Mouse (Mus musculus) embryonic fibroblast, embryonic 13.5 days (primary cell): ENCODE results near the gene Prn. TPM values are rescaled to one million over a fixed set of nuclear protein-coding genes. Genes with fewer than 3 reads are reported as not detected.

Experiments
- H3K27ac ChIP-seq: 2 replicates; pipeline ENCODE4 v1.5.1; 2012; ENCODE audit warnings: low read length, control low read depth, inconsistent platforms; ENCODE audit not compliant: insufficient read depth
- H3K4me1 ChIP-seq: 2 replicates; pipeline ENCODE4 v1.6.1; 2011; ENCODE audit warnings: low read length; ENCODE audit not compliant: control insufficient read depth, insufficient read depth
- H3K4me3 ChIP-seq: 2 replicates; pipeline ENCODE4 v1.5.1; 2011; ENCODE audit warnings: mild to moderate bottlenecking, control low read depth, low read length; ENCODE audit not compliant: insufficient read depth
- CTCF ChIP-seq: IDR thresholded peaks from 2 replicates; pipeline ENCODE4 v1.5.1; 2011; ENCODE audit warnings: mild to moderate bottlenecking, control low read depth, low read length, moderate library complexity, borderline replicate concordance; ENCODE audit not compliant: insufficient read depth
- POLR2A ChIP-seq: IDR thresholded peaks from 2 replicates; pipeline ENCODE4 v1.6.1; 2011; ENCODE audit warnings: low read depth, mild to moderate bottlenecking, control low read depth, low read length, moderate library complexity
- polyA plus RNA-seq: library from polyadenylated mRNA; stranded (reverse); fragments of >200 nt; gene quantifications from 2 replicates; pipeline ENCODE4 v1.2.4, GENCODE M21; 2011; ENCODE audit warnings: low read depth; ENCODE audit not compliant: missing spikeins, insufficient read length

The Prn gene
- polyA plus RNA-seq, 1 experiment: not detected

DNA sequence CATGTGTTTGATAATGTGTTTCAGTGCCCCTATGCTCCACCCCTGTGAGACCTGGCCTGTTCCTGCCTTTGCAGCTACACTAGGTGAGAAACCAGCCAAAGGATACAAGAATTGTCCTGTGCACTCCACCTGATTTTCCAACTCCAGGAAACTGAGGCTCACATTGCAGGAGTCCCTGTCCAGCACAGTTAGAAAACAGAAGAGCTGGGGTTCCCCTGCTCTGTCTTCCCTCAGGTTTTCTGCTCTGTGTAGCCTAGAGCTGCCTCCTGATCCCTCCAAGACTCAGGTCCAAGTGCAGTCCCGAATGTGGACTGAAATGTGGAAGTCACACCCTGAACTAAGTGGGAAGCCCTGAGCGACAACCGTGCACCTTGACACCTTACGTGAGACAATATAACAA, 44.0 kb downstream of the Prn start:
- TF ChIP-seq POLR2A (no peak), CTCF (no peak)
- Histone ChIP-seq H3K4me3 (no peak overlapping the region), H3K27ac (no peak overlapping the region), H3K4me1 (no peaks in the 10 kb centered on the region)

DNA sequence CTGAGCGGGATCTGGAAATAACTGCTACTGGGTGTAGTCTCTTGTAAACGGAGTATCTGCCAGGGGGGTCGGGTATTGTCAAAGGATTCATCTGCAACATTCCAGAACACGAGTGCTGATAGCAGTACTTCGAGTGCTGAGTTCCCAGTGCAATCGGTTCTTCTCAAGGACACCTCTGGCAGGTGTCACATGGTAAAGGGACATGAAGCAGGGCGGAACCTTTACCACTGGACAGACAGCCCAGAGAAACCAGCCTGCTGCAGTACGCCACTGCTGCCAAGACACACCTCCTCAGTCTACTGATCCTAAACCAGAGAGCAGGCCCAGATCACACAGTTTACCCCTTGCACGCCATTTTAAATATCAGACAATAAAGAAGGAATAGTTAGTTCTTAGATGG, 45.1 kb downstream of the Prn start:
- H3K4me1 ChIP-seq: no peaks in the 10 kb centered on the region
- H3K27ac ChIP-seq: no peak overlapping the region
- H3K4me3 ChIP-seq: no peak overlapping the region
- TF ChIP-seq POLR2A: no peak
- no peak for TF ChIP-seq CTCF

DNA sequence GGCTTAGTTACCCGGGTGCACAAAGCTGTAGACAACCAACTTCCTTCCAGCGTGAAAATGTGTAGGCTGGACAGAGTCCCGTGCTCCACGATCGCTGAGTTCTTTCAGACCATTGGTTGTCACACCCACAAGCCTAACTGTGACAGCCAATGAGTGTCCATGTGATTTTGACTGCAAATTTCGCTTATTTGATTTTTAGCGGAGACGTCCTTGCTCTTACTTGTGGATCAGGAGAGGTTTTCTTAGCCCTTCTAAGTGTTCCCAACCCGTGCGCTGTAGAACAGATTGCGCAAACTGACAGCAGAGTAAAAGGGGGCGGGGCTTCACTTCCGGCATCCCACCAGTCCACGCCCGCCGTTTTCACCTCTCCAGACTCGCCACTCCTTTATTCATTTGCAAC, 45.5 kb downstream of the Prn start:
- H3K27ac ChIP-seq: no peak overlapping the region
- H3K4me3 ChIP-seq: peak overlapping the region; percentile 11; the same call in 1 of the 2 replicates
- H3K4me1 ChIP-seq: no peaks in the 10 kb centered on the region
- TF ChIP-seq POLR2A (no peak), CTCF (no peak)

GRCm38 (mm10) chr2:131956336-131957256, 46.8 kb downstream of the Prn start:
- Histone ChIP-seq H3K27ac (no peak overlapping the region), H3K4me1 (no peaks in the 10 kb centered on the region), H3K4me3 (no peak overlapping the region)
- TF ChIP-seq POLR2A (no peak), CTCF (no peak)

DNA sequence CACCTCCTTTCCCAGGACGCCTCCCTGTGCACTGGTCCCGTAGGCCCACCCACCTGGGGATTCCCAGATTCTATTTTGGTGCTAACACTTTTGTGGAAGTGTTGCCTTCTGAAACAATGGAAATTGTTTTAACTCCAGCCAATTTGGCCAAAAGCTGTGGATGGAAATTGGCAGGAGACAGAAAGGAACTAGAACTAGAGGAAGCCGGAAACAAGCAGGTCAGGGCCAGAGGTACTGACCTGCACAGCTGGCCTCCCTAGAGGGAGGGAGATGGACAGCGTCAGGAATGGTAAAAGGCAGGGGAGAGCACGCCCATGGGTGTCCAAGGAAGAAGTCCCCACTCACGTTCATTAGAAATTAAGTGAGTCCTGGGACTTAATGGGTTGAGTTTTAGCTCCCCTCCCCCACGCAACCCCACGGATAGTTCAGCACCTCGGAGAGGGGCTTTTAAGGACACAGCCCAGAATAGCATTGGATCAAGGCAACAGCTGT, 48.0 kb downstream of the Prn start:
- no peak for TF ChIP-seq CTCF
- no peak for TF ChIP-seq POLR2A
- Histone ChIP-seq H3K4me1 (no peaks in the 10 kb centered on the region), H3K27ac (no peak overlapping the region), H3K4me3 (no peak overlapping the region)

DNA sequence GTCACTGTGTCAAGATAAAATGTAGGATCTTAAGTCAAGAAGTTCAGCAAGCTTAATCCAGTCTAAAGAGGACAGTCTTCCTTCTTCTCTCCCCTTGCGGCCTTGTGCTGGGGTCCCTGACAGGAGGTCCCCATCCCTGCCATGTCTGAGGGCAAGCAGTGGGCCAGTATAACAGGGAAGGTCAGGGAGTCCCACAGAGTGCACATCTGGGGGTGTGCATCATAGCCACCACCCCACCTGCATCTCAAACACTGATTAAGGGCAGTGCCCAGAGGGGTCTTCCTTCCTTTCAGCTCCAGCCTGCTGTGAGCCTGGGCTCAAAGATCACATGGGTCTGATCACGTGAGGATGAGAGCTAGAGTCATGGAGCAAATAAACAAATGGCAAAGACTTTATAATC, 51.9 kb downstream of the Prn start:
- no peak overlapping the region for H3K4me3 ChIP-seq
- H3K4me1 ChIP-seq: no peaks in the 10 kb centered on the region
- TF ChIP-seq CTCF: no peak
- no peak for TF ChIP-seq POLR2A
- no peak overlapping the region for H3K27ac ChIP-seq

GRCm38 (mm10) chr2:131970597-131970996, 60.8 kb downstream of the Prn start:
- no peak for TF ChIP-seq CTCF
- no peak for TF ChIP-seq POLR2A
- no peak overlapping the region for H3K27ac ChIP-seq
- H3K4me3 ChIP-seq: no peak overlapping the region
- no peaks in the 10 kb centered on the region for H3K4me1 ChIP-seq

GRCm38 (mm10) chr2:131971098-131971497, 61.3 kb downstream of the Prn start:
- no peaks in the 10 kb centered on the region for H3K4me1 ChIP-seq
- no peak for TF ChIP-seq CTCF
- TF ChIP-seq POLR2A: no peak
- H3K27ac ChIP-seq: no peak overlapping the region
- no peak overlapping the region for H3K4me3 ChIP-seq

DNA sequence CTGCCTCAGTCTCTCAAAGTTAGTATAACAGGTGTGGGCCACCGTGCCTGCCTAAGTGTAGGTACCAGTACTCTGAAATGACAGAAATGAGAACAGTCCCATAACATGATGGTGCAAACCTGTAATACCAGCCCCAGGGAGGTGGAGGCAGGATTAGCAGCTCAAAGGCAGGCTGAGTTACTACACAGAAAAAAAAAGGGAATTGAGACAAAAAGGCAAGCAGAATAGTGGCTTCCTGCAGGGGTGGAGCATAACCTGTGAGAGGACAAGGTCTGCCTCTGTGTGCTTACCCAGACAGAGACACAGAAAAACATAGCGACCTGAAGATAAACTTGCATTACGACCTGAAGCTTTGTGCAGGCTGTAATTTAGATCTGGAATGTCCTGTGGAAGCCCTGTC, 66.9 kb downstream of the Prn start:
- TF ChIP-seq POLR2A (no peak), CTCF (no peak)
- Histone ChIP-seq H3K4me3 (no peak overlapping the region), H3K27ac (no peak overlapping the region), H3K4me1 (no peaks in the 10 kb centered on the region)

- no peak overlapping the region for H3K27ac ChIP-seq
- no peaks in the 10 kb centered on the region for H3K4me1 ChIP-seq
- no peak for TF ChIP-seq POLR2A
- no peak for TF ChIP-seq CTCF
- no peak overlapping the region for H3K4me3 ChIP-seq
Observed at GRCm38 (mm10) chr2:131980866-131981265, 71.1 kb downstream of the Prn start.
